Mouse (Mus musculus) kidney, postnatal 10 days (tissue): ENCODE data around the gene Pdgfra.

Experiments used
- DNase-seq: peaks from one replicate; pipeline ENCODE4 v3.0.0; 2021; ENCODE audit warnings: mixed read lengths

Pdgfra gene

GRCm38 (mm10) chr5:75214520-75214919, 62.4 kb downstream of the Pdgfra start:
- DNase-seq, result peak; percentile 36

GRCm38 (mm10) chr5:75214929-75215328, 62.8 kb downstream of the Pdgfra start:
- no peak for DNase-seq

DNA sequence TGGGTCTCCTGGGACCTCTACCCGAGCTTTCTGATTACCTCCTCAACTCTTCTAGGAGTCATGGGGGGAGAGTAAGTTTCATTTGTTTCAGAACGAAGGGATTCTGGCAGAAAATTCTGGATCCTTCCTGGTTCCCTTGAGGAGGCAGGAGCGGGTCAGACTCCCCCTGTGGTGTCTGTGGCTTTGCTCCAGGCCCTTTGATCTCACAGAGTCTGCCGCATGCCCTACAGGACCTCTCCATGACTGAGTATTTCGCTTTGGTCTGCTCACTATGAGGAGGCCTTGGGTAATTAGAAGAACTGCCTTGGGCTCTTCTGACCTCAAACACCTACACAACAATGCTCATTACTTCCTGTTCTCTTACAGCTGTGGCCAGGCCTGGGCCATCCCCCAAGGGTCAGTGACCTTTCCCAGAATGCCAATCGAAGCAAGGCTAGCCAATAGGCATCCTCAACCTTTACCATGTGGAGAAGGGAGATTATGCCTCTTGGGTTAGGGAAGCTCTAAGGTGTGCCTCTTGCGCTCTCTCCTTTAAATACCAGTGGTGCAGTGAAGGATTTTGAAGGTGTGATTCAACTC, 63.7 kb downstream of the Pdgfra start:
- no peak for DNase-seq

DNA sequence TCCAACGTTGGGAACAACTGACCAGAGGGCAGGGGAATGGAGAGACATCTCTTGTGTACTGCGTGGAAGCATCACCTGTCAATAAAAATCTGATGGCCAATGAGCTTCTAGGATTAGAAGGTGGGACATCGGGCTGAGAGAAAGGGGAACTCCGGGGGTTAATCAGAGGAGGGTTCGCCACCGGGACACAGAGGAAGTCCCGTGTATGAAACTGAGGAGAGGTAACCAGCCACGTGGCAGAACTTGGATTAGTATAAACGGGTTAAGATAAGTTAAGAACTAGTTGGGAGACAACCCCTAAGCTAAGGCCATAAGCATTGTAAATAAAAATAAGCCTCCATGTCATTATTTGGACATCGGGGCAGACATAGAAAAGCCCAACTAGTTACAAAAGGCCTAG, 69.5 kb downstream of the Pdgfra start:
- no peak for DNase-seq

DNA sequence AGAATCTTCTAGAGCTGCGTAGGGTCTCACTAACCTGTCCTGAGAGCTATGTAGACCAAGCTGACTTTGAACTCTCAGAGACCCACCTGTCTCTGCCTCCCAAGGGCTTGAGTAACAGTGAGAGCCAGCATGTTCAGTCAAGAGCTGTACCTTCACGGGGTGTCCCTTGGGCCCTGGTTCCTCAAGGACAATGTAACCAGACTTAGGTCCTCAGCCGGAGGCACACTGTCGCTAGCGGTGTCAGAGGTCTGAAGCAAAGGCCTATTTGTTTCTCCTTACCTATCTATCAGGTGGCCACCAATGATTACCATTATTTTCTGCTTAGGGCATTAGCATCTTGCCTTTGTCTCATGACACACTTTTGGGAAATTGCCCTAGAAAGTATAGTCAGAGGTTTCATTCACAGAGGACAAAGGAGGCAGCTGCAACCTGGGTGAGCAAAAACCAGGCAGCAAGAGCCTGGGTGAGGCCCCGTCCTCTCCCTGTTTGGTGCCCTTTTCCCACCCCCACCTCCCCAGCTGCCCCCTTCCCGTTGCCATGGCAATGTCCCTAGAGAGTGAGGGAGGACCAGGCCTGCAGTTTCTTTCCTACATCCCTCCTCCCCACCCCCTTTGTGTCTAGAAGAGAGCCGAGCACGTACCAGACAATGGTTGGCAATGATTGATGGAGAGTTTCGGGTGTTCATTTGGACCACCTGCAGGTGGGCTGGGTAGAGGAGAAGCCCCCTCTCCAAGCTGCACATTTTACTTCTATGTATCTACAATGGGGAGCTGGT, 70.6 kb downstream of the Pdgfra start:
- no peak for DNase-seq

GRCm38 (mm10) chr5:75238363-75238762, 86.3 kb downstream of the Pdgfra start:
- peak; percentile 16 for DNase-seq

DNA sequence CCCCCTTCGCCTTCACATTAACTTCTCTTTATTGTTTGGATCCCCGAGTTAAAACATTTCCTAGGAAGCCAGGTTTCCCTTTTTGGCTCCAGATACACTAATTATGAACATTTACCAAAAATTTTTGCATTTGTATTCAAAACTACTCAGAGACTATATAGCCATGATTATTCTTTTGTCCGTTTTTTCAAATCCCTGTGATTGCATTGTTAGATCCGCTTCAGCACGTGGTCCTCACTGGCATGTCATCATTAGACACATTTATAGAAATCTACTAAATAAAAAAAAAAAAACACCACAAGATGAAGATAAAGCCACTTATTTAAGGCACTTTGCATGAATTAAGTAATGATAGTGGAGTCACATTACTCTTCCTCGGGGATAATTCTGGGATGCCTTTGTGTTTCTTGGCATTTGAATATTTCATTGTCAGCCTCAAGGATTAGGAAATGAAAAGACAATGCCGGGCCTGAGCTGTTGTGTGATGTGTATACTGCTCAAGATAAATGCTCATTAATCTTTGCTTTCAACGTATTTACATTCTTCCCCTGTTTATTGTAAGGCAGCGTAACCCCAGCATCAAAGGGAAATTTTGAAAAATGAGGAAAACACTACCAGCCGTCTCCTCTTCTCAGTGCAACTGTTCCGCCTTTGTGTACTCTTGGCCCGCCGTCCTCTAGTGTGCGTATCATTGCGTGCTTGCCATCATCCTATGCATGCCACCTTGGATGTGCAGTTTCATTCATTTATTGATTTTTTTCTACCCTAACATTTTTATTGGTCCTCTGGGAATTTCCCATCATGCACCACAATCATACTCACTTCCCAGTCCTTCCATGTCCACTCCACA, 87.1 kb downstream of the Pdgfra start:
- no peak for DNase-seq

- DNase-seq, result no peak
These were observed 95.1 kb downstream of the Pdgfra start for GRCm38 (mm10) chr5:75247070-75247740.
